Mouse (Mus musculus): ENCODE measurements around the gene Camta1. TPM values are rescaled to one million over a fixed set of nuclear protein-coding genes. Genes with fewer than 3 reads are reported as not detected.

Gene Camta1
- polyA plus RNA-seq, 1 experiment, result 10.3 TPM

GRCm38 (mm10) chr4:151684596-151684995 is 177.1 kb downstream of the Camta1 start:
- no peak for DNase-seq (ENCODE audit: low read depth)

GRCm38 (mm10) chr4:151682831-151683488 is 178.7 kb downstream of the Camta1 start:
- DNase-seq (ENCODE audit: low read depth), result no peak

GRCm38 (mm10) chr4:151672452-151672851 is 189.2 kb downstream of the Camta1 start:
- no peak for DNase-seq (ENCODE audit: low read depth)

GRCm38 (mm10) chr4:151666411-151666901 is 195.2 kb downstream of the Camta1 start:
- no peak for DNase-seq (ENCODE audit: low read depth)

GRCm38 (mm10) chr4:151661486-151661885 is 200.2 kb downstream of the Camta1 start:
- no peak for DNase-seq (ENCODE audit: low read depth)

GRCm38 (mm10) chr4:151656427-151656826 is 205.2 kb downstream of the Camta1 start:
- no peak for DNase-seq (ENCODE audit: low read depth)

DNA sequence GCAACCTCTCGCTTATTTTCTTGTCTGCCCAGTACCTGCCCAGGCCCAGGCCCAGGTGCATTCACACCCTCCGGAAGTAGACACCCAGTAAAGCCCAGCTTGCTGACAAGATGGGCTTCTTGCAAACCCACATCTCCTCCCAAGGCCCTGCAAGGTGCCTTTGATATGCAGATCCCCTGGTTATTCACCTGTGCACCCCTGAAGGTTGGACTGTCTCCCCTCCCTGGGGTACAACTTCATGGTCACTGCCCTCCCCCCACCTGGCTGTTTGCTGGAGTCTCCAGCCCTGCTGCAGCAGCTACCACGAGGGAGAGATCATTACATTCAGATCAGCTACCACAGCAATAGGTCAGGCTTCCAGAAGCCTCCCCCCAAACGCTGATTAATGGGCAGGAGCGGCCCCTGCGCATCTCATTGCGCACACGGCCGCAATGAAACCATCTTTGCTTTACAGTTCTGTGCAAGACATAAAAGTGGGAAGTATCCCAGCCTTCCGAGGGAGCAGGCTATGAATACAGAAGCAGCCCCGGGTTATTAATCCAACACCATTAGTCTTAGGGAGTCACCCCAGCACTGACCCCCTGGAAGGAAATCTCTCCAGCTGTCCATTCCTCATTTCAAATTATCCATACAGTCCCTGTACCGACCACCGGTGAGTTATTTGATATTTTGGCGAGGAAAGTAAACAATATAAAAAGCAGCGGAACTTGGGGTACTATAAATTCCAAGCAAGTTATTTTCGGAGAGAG is 205.9 kb downstream of the Camta1 start:
- DNase-seq (ENCODE audit: low read depth), result no peak

GRCm38 (mm10) chr4:151655227-151655626 is 206.4 kb downstream of the Camta1 start:
- DNase-seq (ENCODE audit: low read depth), result no peak

DNA sequence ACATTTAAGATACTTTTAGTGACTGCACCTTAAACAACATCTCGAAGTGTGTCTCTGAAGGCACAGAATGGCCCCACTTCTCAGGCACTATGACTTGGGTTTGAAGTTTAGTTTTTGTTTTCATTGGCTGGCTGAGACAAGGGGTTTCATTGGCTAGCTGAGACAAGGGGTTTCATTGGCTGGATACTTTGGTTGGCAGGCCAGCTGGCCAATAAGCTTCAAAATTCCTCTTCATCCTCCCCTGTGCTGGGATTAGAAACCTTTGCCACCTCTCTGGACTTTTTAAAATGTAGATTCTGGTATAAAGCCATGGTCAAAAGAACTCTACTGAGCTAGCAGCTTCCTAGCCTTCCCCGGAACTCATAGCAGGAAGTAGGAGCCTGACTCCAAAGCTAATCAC is 219.3 kb downstream of the Camta1 start:
- DNase-seq (ENCODE audit: low read depth), result no peak

GRCm38 (mm10) chr4:151640971-151641370 is 220.7 kb downstream of the Camta1 start:
- no peak for DNase-seq (ENCODE audit: low read depth)

DNA sequence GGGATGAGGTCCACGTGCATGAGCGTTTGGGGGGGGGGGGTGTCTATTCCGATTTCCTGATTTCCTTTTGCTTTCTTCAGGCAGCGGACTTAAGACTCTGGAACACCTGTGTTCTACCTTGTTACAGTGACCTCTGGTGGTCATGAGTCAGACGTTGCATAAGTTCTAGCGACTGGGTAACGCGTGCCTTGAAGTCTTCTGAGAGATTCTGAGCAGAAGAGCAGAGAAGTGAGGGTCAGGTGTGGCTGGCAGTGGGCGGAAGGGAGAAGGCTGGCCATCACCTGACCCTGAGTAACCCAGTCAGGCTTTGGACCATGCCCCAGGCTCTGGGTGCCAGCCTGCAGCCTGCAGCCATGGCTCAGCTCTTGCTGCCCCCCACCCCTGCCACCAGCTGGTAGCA is 222.7 kb downstream of the Camta1 start:
- DNase-seq (ENCODE audit: low read depth), result no peak

- no peak for DNase-seq (ENCODE audit: low read depth)
Observed at GRCm38 (mm10) chr4:151637348-151637747, 224.3 kb downstream of the Camta1 start.

- DNase-seq (ENCODE audit: low read depth), result no peak
Observed at GRCm38 (mm10) chr4:151634771-151635170, 226.9 kb downstream of the Camta1 start.

DNA sequence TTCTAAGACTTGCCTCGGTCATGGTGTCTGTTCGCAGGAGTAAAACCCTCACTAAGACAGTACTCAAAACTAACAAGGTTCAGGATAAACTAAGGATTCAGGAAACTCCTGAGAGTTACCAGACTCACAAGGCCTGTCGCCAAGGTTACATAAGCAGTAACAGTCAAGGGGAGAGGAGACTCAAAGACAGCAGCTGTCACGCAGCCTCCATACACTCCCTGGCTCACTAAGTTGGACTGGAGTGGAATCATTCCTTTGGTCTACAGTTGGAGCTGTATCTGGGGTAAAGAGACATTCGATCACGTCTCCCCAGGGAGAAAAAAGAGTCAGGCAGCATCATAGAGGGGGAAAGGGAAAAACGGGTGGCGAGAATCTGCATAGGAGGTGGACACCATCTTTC is 227.9 kb downstream of the Camta1 start:
- DNase-seq (ENCODE audit: low read depth), result no peak

GRCm38 (mm10) chr4:151632321-151632720 is 229.4 kb downstream of the Camta1 start:
- DNase-seq (ENCODE audit: low read depth), result no peak

GRCm38 (mm10) chr4:151630664-151631063 is 231.0 kb downstream of the Camta1 start:
- DNase-seq (ENCODE audit: low read depth), result no peak

GRCm38 (mm10) chr4:151630231-151630630 is 231.4 kb downstream of the Camta1 start:
- no peak for DNase-seq (ENCODE audit: low read depth)

GRCm38 (mm10) chr4:151619541-151620016 is 242.1 kb downstream of the Camta1 start:
- no peak for DNase-seq (ENCODE audit: low read depth)

DNA sequence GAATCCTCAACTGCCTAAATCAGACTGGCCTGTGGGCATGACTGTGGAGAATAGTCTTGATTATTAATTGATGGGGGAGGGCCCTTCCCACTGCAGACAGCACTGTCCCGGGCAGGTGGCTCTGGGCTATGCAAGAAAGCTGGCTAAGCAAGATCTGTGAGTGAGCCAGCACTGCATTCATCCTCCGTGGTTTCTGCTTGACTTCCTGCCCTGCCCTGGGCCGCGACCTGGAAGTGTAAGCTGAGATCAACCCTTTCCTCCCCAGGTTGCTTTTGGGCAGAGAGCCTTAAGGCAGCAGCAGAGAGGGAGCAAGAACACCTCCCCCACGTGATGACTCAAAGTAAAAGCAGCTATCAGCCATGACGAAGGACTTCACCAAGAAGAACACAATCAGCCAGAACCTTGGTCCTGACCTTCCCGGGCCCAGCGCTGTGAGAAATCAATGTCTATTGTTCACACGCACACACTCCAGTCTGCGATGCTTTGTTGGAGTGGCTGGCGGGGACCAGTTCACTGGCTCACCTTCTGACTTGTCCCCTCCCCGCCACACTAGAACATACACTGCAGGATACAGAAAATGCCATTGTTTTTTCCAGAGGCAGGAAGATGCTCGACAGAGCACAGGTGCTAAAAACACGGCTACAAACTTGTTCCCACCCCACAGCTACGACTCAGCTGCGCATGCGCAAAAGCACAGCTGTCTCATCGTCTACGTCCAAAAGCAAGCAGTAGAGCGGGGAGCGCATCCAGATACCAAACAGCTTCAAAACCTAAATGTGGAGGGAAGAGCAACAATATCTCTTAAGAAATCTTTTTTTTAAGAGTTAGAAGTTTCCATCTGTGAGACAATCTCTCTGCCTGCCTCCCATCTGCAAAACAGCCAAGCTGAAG is 243.0 kb downstream of the Camta1 start:
- no peak for DNase-seq (ENCODE audit: low read depth)

DNA sequence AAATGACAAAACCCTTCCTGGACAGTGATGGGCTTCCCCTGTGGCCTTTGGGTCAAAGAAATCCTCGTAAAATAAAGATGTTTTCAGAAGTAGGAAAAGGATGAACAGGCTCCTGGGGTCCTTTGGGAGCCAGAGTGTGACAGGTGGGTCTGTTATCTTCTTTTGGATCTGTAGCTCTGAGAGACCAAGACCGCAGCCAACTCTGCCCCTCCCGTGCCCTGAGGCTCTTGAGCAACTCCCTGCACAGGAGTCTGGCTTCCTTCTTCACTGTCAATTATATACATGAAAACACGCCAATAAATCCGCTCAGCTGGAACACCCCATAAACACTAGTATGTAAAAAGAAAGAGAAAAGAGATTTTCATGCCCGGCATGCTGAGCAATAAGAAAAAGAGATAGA is 250.1 kb downstream of the Camta1 start:
- no peak for DNase-seq (ENCODE audit: low read depth)

DNA sequence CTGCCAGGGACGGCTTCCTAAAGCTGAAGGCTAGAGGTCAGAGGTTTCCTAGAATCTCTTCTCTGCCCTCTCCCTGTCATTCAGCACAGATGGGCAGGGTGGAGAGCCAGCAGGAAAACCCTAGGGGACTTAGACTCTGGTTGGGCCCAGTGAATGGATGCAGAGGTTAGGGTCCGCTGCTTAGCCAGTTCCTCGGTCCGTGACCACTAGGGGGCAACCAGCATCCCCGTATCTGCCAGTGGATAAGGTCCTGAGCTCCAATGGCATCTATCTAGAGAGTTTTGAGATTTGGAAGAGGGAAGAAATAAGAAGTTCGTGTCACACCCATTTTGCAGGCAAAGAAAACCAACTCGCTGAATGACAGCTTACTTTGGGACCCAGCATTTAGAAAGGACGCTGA is 251.4 kb downstream of the Camta1 start:
- no peak for DNase-seq (ENCODE audit: low read depth)

GRCm38 (mm10) chr4:151604907-151605306 is 256.8 kb downstream of the Camta1 start:
- no peak for DNase-seq (ENCODE audit: low read depth)
